In genomic region chr13:36416546-36416945, GRCm38 (mm10) we compare ENCODE assay signal across 24 mouse cellular contexts.
"Had no signal": no experiment of that assay in that cellular context is flagged by ENCODE, and none has a peak within 500 bp of the region (broad histone marks: within the 10 kb centered on the region; RNA-seq: fewer than 3 reads in every experiment).

No protein-coding gene starts in this region.

- H3K9me3 ChIP-seq: hindbrain, embryonic 13.5 days; hindbrain, embryonic 15.5 days; kidney, embryonic 15.5 days; limb, embryonic 10.5 days; limb, embryonic 12.5 days; liver, embryonic 13.5 days; liver, embryonic 15.5 days had no signal

- H3K4me1 ChIP-seq: hindbrain, embryonic 13.5 days; hindbrain, embryonic 15.5 days; kidney, embryonic 15.5 days; limb, embryonic 10.5 days; limb, embryonic 12.5 days; liver, embryonic 13.5 days; liver, embryonic 15.5 days had no signal

- DNase-seq: gastrocnemius, postnatal 14 days; gastrocnemius, postnatal 36 days; kidney, adult 11 months; kidney, adult 2 months; kidney, adult 9 months; kidney, postnatal 14 days; kidney, postnatal 36 days; layer of hippocampus, adult 9-11 months; liver; liver, embryonic 13.5 days; liver, postnatal 0 days had no signal

- H3K4me3 ChIP-seq: heart, adult 2 months; hindbrain, embryonic 13.5 days; hindbrain, embryonic 15.5 days; kidney, embryonic 15.5 days; left cerebral cortex, adult 2 months; limb, embryonic 10.5 days; limb, embryonic 12.5 days; liver, embryonic 13.5 days; liver, embryonic 15.5 days had no signal

- H3K36me3 ChIP-seq: hindbrain, embryonic 15.5 days; kidney, embryonic 15.5 days; limb, embryonic 10.5 days; limb, embryonic 12.5 days; liver, embryonic 13.5 days; liver, embryonic 15.5 days had no signal

- H3K4me2 ChIP-seq: heart, embryonic 11.5 days; hindbrain, embryonic 13.5 days; hindbrain, embryonic 15.5 days; kidney, embryonic 15.5 days; limb, embryonic 12.5 days; liver, embryonic 11.5 days; liver, embryonic 13.5 days; liver, embryonic 15.5 days had no signal

- H3K27ac ChIP-seq: heart, adult 2 months; hindbrain, embryonic 13.5 days; hindbrain, embryonic 15.5 days; hindbrain, postnatal 0 days; kidney, embryonic 15.5 days; kidney, postnatal 0 days; left cerebral cortex, adult 2 months; limb, embryonic 10.5 days; limb, embryonic 12.5 days; liver, embryonic 13.5 days; liver, embryonic 15.5 days had no signal

- H3K9ac ChIP-seq: hindbrain, embryonic 13.5 days; hindbrain, embryonic 15.5 days; kidney, embryonic 15.5 days; limb, embryonic 12.5 days; liver, embryonic 13.5 days; liver, embryonic 15.5 days; liver, postnatal 0 days had no signal

- ATAC-seq: hindbrain, postnatal 0 days; intestine, embryonic 16.5 days; liver, postnatal 0 days had no signal

- H3K27me3 ChIP-seq: hindbrain, embryonic 13.5 days; hindbrain, embryonic 15.5 days; kidney, embryonic 15.5 days; limb, embryonic 12.5 days; liver, embryonic 13.5 days; liver, embryonic 15.5 days had no signal
